Mouse (Mus musculus): ENCODE data around the gene Asgr1. TPM values are rescaled to one million over a fixed set of nuclear protein-coding genes. Genes with fewer than 3 reads are reported as not detected.
"Not testable (repeated sequence)": the region's sequence is repeated elsewhere in the genome, so short reads cannot be mapped to it uniquely, and the experiment has no call there.

Gene Asgr1
- total RNA-seq, 4 experiments from 2014 or later: 0.31 to 0.75 (median 0.38) TPM; not detected in 1

DNA sequence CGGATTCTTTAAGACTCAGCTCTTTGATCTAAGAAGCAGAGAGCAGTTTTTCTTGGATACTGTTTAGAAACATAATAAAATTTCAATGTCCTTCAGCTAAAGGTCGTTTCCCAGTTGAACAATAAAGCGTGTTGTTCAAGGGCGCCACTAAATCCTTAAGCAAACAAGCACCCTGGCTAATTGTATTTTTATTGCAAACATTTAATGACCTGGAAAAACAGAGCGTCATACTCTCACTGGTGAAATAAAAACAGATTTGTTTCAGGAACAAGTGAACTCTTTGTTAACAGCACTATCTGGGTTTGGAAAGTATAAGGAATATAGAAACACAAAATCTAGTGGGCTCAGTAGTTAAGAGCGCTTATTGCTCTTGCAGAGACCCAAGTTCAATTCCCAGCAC, 16.2 kb downstream of the Asgr1 start:
- DNase-seq: no peak

DNA sequence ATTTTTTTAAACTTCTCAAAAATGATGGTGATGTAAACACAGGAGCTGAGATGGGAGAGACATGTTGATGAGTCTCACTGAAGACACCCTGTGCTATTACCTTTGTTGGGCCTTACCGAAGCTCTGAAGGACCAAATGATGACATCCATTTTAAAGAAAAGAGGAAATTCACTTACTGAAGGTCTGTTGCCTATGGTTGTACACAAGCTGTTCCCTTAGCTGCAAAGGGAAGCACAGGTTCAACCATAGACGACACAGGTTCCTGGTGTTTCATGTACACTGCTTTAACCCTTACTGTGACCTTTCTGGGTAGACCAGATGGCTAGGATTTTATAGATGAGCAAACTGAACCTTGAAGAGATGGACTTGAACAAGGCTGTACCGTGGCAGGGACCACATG, 16.7 kb downstream of the Asgr1 start:
- DNase-seq: not testable (repeated sequence)

- peak; percentile 71 for DNase-seq
Measured at GRCm38 (mm10) chr11:70074379-70075071, 20.6 kb downstream of the Asgr1 start.

DNA sequence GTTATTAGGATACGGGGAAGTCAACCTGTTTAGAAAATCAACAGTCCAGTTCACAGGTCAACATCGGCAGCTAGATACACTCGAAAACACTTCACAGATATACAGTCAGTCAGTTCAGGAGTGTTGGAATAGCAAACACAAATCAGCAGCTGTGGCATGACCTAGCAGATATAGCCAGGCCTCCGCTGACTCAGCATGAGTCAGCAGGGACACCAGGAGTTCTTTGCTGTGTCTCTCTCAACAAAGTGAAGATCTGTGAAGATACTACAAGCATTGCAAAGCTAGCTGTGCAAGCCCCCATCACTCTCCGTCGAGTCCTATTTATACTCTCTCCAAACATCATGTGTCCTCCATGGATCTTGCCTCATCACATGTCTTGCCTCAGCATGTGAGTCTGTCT, 21.7 kb downstream of the Asgr1 start:
- peak; percentile 53 for DNase-seq

GRCm38 (mm10) chr11:70077441-70077840, 23.6 kb downstream of the Asgr1 start:
- DNase-seq: peak; percentile 58

GRCm38 (mm10) chr11:70079175-70079574, 25.3 kb downstream of the Asgr1 start:
- no peak for DNase-seq

- no peak for DNase-seq
Measured at GRCm38 (mm10) chr11:70079928-70080327, 26.0 kb downstream of the Asgr1 start.

GRCm38 (mm10) chr11:70080803-70081590, 27.1 kb downstream of the Asgr1 start:
- no peak for DNase-seq

DNA sequence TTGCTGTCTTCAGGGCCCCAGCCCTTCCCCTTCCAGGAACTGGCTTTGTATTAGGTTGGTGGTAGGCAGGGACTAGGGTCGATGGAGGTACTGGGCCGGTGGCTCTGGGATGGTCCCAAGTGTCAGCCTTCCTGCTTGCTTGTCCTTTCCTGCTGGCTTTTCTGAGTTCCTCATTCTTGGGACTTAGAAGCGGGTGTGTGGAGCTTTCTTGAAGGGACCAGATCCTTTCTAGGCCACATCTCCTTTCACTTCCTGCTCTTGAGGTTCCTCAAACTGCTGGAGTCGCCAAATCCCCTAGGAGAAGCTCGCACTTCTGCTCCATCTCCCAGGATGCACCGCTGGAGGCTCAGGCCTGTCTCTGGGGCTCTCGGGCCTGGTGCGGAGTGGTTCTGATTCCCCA, 30.7 kb downstream of the Asgr1 start:
- DNase-seq: no peak

GRCm38 (mm10) chr11:70091986-70092783, 38.3 kb downstream of the Asgr1 start, which contains the start of gene Asgr2:
Gene Asgr2, plus strand, starts transcription at chr11:70092644.
- DNase-seq: peak; percentile 72

DNA sequence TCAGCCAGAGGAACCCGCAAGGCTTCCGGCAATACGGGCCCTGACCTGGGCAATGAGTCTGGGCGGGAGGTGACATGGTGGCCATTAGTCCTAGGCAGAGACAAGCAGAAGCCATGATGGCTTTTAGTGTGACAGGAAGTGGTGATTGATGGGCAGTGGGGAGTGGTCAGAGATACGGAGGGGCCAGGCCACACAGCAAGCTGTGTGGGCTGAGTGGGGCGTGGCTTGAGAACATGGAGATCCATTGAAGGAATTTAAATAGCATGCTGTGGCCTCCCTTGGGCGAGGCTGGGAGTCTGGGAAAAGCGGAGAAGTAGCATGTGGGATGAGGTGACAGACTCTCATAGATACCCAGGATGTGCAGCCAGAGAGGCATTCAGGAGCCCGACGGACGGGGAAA, 43.5 kb downstream of the Asgr1 start:
- no peak for DNase-seq

- DNase-seq: no peak
Measured at GRCm38 (mm10) chr11:70099102-70099501, 45.2 kb downstream of the Asgr1 start.

GRCm38 (mm10) chr11:70099809-70100208, 45.9 kb downstream of the Asgr1 start:
- DNase-seq: peak; percentile 61

DNA sequence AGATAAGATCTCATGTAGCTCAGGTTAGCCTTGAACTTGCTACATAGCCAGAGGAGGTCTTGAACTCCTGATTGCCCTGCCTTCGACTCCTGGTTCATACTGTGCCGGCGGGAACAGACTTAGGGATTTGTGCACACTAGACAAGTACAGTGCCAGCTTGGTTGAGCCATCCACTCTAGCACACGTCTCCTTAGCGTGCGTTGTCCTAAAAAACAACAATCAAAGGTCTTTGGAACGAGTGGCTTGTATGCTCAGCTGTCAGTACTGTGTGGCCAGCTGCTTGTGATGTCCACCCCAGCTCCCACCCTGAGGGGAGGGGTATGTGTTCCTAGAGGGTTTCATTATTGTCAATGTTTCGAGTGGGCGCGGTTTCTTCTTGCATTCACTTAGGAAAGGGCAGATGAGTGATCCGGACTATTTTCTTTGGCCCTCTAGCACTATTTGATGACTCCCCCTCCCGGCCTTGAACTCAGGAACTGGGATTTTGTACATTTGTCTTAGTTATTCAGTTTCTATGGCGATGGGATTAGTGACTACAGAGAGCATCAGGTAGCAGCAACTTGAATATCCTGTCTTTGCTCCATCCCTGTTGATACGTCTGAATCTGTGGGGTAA, 49.9 kb downstream of the Asgr1 start:
- no peak for DNase-seq

- no peak for DNase-seq
Measured at GRCm38 (mm10) chr11:70107085-70107484, 53.2 kb downstream of the Asgr1 start.

Small RNA genes lying within 50 kb of the gene (microRNA-seq; reads per million reads assigned to microRNA genes)
- gene Mir324: 1,328 to 1,771 reads per million in 2 experiments

Other genes starting within 250 kb of the Asgr1 start
- gene Tmem102, start 248.5 kb upstream of the Asgr1 start, total RNA-seq (2022): 1 to 10 TPM in 1 of 4 experiments, under 1 TPM in 3; 0.45 to 1.1 (median 0.72) TPM
- not detected for gene Gm39566, start 238.8 kb upstream of the Asgr1 start, total RNA-seq (2022)
- gene Spem2, start 235.6 kb upstream of the Asgr1 start, total RNA-seq (2022): not detected
- under 1 TPM in 1 of 4 experiments, not detected in 3; 0.38 TPM for gene Spem1, start 231.9 kb upstream of the Asgr1 start, total RNA-seq (2022)
- 10 to 100 TPM; 22.2 to 48.7 (median 35.8) TPM for gene Nlgn2, start 216.3 kb upstream of the Asgr1 start, total RNA-seq (2022)
- gene Tmem256, start 215.6 kb upstream of the Asgr1 start, total RNA-seq (2022): 100 to 1,000 TPM; 122 to 164 (median 149) TPM
- 10 to 100 TPM; 40.2 to 69.1 (median 62.1) TPM for gene Plscr3, start 207.7 kb upstream of the Asgr1 start, total RNA-seq (2022)
- gene Tnk1, start 195.4 kb upstream of the Asgr1 start, total RNA-seq (2022): under 1 TPM in 2 of 4 experiments, not detected in 2; 0.11 to 0.20 TPM
- gene Tmem95, start 176.1 kb upstream of the Asgr1 start, total RNA-seq (2022): not detected
- 1 to 10 TPM; 4.3 to 6.2 (median 5.5) TPM for gene Kctd11, start 172.7 kb upstream of the Asgr1 start, total RNA-seq (2022)
- 1 to 10 TPM in 2 of 4 experiments, under 1 TPM in 2; 0.31 to 1.9 (median 0.86) TPM for gene Acap1, start 158.5 kb upstream of the Asgr1 start, total RNA-seq (2022)
- gene 2810408A11Rik, start 153.1 kb upstream of the Asgr1 start, total RNA-seq (2022): 1 to 10 TPM in 1 of 4 experiments, under 1 TPM in 3; 0.23 to 2.4 (median 0.71) TPM
- gene Neurl4, start 153.0 kb upstream of the Asgr1 start, total RNA-seq (2022): 10 to 100 TPM; 36.4 to 71.4 (median 51.5) TPM
- gene Gps2, start 140.2 kb upstream of the Asgr1 start, total RNA-seq (2022): 10 to 100 TPM; 44.0 to 72.7 (median 52.0) TPM
- 100 to 1,000 TPM; 468 to 561 (median 519) TPM for gene Eif5a, start 132.1 kb upstream of the Asgr1 start, total RNA-seq (2022)
- 10 to 100 TPM in 3 of 4 experiments, 1 to 10 TPM in 1; 6.3 to 13.9 (median 11.8) TPM for gene Ybx2, start 118.3 kb upstream of the Asgr1 start, total RNA-seq (2022)
- 10 to 100 TPM; 36.5 to 90.1 (median 50.0) TPM for gene Slc2a4, start 105.9 kb upstream of the Asgr1 start, total RNA-seq (2022)
- under 1 TPM in 1 of 4 experiments, not detected in 3; 0.55 TPM for gene Cldn7, start 89.3 kb upstream of the Asgr1 start, total RNA-seq (2022)
- gene Ctdnep1, start 72.9 kb upstream of the Asgr1 start, total RNA-seq (2022): 100 to 1,000 TPM; 109 to 125 (median 120) TPM
- 10 to 100 TPM; 56.9 to 87.4 (median 73.6) TPM for gene Elp5, start 71.6 kb upstream of the Asgr1 start, total RNA-seq (2022)
- 100 to 1,000 TPM; 369 to 430 (median 397) TPM for gene Gabarap, start 62.9 kb upstream of the Asgr1 start, total RNA-seq (2022)
- gene Phf23, start 58.3 kb upstream of the Asgr1 start, total RNA-seq (2022): 10 to 100 TPM; 55.7 to 61.0 (median 58.4) TPM
- 10 to 100 TPM; 13.4 to 27.1 (median 20.5) TPM for gene Dvl2, start 53.5 kb upstream of the Asgr1 start, total RNA-seq (2022)
- 100 to 1,000 TPM; 323 to 415 (median 392) TPM for gene Acadvl, start 38.7 kb upstream of the Asgr1 start, total RNA-seq (2022)
- 10 to 100 TPM; 25.7 to 65.4 (median 45.9) TPM for gene Dlg4, start 37.1 kb upstream of the Asgr1 start, total RNA-seq (2022)
- gene Asgr2, start 38.6 kb downstream of the Asgr1 start, total RNA-seq (2022): 1 to 10 TPM in 2 of 4 experiments, under 1 TPM in 2; 0.62 to 2.9 (median 1.1) TPM
- gene Mgl2, start 76.2 kb downstream of the Asgr1 start, total RNA-seq (2022): 1 to 10 TPM; 3.1 to 6.9 (median 4.2) TPM
- gene Clec10a, start 102.1 kb downstream of the Asgr1 start, total RNA-seq (2022): 1 to 10 TPM; 3.3 to 7.3 (median 5.4) TPM
- gene Slc16a11, start 158.7 kb downstream of the Asgr1 start, total RNA-seq (2022): 1 to 10 TPM in 2 of 4 experiments, under 1 TPM in 2; 0.23 to 2.0 (median 0.86) TPM
- 1 to 10 TPM; 4.4 to 9.4 (median 6.6) TPM for gene Slc16a13, start 167.0 kb downstream of the Asgr1 start, total RNA-seq (2022)
- gene Bcl6b, start 175.7 kb downstream of the Asgr1 start, total RNA-seq (2022): 10 to 100 TPM in 2 of 4 experiments, 1 to 10 TPM in 2; 6.4 to 25.1 (median 10.5) TPM
- 10 to 100 TPM; 38.2 to 52.6 (median 44.5) TPM for gene 0610010K14Rik, start 183.8 kb downstream of the Asgr1 start, total RNA-seq (2022)
- gene Gm21988, start 185.7 kb downstream of the Asgr1 start, total RNA-seq (2022): 1 to 10 TPM; 3.9 to 6.7 (median 5.3) TPM
- 100 to 1,000 TPM; 152 to 326 (median 207) TPM for gene Rnasek, start 185.8 kb downstream of the Asgr1 start, total RNA-seq (2022)
- 1 to 10 TPM; 1.0 to 2.1 (median 1.7) TPM for gene Alox12, start 201.3 kb downstream of the Asgr1 start, total RNA-seq (2022)